Mouse (Mus musculus) brain, embryonic 14.5 days (tissue): Measurements from ENCODE around the gene Mbd4. TPM values are rescaled to one million over a fixed set of nuclear protein-coding genes. Genes with fewer than 3 reads are reported as not detected.
A peak's percentile ranks its signal among the peaks of the same experiment; 100 is the strongest.
"Not testable (repeated sequence)": the region's sequence is repeated elsewhere in the genome, so short reads cannot be mapped to it uniquely, and the experiment has no call there.

Experiments
- DNase-seq: peaks from one replicate; pipeline ENCODE4 v3.0.0-alpha.2; 2011; ENCODE audit warnings: low read depth
- CTCF ChIP-seq: fragments of 200-500 bp; IDR thresholded peaks from 2 replicates; pipeline ENCODE4 v1.5.1; 2012; ENCODE audit warnings: inconsistent platforms, mild to moderate bottlenecking, moderate library complexity, borderline replicate concordance; ENCODE audit not compliant: insufficient read depth, insufficient read length; ENCODE audit errors: extremely low read depth
- POLR2A ChIP-seq: fragments of 200-500 bp; IDR thresholded peaks from 2 replicates; pipeline ENCODE4 v1.6.1; 2012; ENCODE audit warnings: mild to moderate bottlenecking, inconsistent platforms, borderline replicate concordance; ENCODE audit not compliant: poor library complexity, insufficient read depth, insufficient read length, severe bottlenecking; ENCODE audit errors: extremely low read depth
- polyA plus RNA-seq: library from polyadenylated mRNA; depleted of rRNA; stranded (reverse); fragments of >200 nt; gene quantifications from 2 replicates; pipeline ENCODE4 v1.2.3, GENCODE M21; 2012

Mbd4 gene
- polyA plus RNA-seq, 1 experiment: 10.2 TPM

DNA sequence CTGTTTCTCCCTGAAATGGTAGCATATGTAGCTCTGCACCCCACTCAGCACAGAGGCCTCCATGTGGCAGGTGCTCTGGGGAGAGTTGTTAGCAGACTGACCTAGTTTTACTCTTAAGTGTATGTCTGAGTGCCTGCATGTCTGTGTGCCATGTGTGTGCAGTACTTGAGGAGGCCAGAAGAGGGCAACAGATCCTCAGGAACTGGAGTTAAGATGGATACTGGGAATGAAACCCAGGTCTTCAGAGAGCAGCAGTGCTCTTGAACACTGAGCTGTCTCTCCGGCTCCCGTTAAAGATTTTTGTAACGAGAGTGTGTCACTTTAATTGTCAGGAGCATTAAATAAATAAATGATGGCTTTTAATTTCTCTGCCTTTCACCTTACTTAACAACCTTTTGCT, 35.1 kb upstream of the Mbd4 start:
- TF ChIP-seq CTCF (peak; percentile 50; the same call in 1 of the 2 replicates), POLR2A (no peak)
- no peak for DNase-seq

DNA sequence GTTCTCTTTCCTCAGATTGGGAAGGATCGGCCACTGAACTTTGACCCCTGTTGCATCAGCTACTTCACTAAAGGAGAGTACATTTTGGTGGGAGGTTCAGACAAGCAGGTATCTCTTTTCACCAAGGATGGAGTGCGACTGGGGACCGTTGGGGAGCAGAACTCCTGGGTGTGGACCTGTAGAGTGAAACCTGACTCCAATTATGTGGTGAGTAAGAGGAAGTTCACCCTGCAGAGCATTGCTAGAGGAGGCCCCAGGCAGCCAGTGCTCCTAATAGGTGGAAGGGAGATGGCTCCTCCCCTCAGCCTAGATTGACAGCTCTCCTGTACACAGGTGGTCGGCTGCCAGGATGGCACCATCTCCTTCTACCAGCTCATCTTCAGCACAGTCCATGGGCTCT, 33.7 kb upstream of the Mbd4 start:
- no peak for TF ChIP-seq POLR2A
- TF ChIP-seq CTCF: no peak

DNA sequence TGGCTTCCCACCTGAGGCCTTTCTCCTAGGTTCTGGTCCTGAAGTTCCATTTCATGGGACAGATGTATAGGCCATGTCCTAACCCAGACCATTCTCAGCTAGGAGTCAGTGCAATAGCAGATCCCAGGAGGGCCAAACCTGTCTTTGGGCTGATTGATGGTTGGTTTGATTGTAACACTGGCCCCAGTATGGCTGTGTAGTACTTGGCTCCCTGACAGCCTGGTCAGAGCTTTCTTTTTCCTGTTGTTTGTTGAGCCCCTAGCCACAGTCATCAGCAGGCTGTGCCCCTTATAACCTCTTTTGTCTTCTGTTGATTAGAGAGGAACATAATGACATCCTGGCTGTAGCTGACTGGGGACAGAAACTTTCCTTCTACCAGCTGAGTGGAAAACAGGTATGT, 30.8 kb upstream of the Mbd4 start:
- DNase-seq: no peak
- TF ChIP-seq POLR2A (no peak), CTCF (no peak)

More for the DNA sequence above, 33.7 kb upstream of the Mbd4 start:
- no peak for DNase-seq

DNA sequence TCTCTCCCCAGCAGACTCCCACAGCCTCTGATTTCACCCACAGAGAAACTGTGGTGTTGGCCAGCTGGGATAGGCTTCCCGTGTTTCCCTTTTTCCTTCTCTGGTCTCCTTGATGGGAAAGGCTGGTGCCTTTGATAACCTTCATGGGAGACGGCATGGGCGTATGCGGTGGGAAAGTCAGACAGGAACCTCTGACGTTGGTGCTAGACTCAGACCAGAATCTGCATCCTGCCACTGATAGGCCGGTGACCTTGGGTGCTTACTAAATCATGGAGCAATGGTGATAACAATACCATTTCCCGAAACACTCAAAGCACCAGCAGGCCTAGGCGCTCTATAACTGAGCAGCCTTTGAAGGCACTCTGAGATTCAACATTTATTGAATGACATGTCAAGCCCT, 27.6 kb upstream of the Mbd4 start:
- no peak for TF ChIP-seq POLR2A
- no peak for TF ChIP-seq CTCF

DNA sequence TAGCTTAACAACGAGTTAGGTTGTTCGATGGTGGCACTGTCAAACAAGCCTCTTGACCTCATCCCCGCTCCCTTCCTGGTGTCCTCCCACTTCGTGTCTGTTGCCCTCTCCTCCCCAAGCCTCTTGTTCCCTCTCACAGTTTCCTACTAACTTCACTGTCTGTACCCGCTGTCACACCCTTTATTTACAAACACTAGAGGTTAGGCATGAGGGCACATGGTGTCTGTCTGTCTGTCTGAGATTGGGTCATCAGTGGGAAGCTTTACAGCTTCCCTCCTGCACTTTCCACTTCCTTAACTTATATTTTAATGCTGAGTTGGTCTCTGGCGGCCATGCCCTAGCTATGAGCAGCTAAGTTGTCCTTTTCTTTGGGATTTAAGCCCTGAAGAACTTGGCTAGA, 26.6 kb upstream of the Mbd4 start:
- no peak for DNase-seq
- TF ChIP-seq CTCF (no peak), POLR2A (no peak)

More for the DNA sequence above, 27.6 kb upstream of the Mbd4 start:
- no peak for DNase-seq

DNA sequence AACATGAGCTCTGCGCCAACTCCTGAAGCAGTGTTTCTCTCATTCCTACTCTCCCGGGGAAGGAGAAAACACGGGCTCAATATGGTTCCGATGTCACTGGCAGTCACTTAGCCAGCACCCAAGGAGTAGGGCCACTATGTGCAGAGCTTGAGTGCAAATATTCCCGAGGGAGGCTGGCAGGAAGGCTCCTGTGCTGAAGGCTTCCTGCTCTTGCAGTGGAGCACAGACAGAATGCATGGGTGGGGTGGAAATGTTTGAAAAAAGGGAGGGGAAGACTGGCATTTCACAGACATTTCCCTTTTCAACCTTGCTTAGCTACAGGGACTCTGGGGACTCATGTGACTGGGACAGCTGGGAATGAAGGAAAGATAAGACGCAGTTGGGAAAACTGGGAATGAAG, 25.5 kb upstream of the Mbd4 start:
- no peak for DNase-seq

DNA sequence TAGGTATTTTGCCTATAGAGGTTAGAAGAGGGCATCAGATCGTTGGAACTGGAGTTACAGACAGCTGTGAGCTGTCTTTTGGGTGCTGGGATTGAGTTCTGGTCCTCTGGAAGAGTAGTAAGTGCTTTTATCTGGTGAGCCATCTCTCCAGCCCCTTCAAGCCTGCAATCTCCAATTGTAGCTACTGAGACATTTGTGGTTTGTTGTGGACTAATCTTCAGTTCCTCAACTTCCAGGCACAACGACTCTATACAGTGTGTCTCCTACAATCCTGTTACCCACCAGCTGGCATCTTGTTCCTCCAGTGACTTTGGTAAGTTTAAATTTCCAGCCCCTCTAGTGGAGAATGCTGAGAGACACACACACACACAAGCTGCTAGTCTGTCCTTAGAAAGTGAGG, 24.1 kb upstream of the Mbd4 start:
- no peak for TF ChIP-seq CTCF
- DNase-seq: no peak

More for the DNA sequence above, 25.5 kb upstream of the Mbd4 start:
- TF ChIP-seq CTCF: no peak
- no peak for TF ChIP-seq POLR2A

DNA sequence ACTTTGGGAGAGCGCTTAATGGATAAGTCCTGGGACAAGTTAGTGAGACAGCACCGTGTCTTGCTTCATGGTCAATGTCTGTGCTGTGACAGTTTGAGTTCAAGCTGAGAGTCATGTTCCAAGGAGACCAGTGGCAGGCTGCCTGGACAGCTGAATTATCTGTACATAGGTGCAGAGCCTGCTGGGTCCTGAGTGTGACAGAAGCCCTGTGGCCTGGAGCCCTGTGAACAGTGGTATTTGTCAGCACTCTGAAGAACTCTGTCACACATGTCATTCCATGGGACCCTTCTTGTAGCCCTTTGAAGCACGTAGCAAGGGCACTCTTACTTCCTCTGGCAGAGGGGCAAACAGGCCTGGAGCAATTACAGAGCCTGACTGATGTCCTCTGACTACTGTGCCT, 18.1 kb upstream of the Mbd4 start:
- not testable (repeated sequence) for DNase-seq

DNA sequence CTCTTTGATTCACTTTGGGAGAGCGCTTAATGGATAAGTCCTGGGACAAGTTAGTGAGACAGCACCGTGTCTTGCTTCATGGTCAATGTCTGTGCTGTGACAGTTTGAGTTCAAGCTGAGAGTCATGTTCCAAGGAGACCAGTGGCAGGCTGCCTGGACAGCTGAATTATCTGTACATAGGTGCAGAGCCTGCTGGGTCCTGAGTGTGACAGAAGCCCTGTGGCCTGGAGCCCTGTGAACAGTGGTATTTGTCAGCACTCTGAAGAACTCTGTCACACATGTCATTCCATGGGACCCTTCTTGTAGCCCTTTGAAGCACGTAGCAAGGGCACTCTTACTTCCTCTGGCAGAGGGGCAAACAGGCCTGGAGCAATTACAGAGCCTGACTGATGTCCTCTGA, 14.0 kb upstream of the Mbd4 start:
- not testable (repeated sequence) for DNase-seq

DNA sequence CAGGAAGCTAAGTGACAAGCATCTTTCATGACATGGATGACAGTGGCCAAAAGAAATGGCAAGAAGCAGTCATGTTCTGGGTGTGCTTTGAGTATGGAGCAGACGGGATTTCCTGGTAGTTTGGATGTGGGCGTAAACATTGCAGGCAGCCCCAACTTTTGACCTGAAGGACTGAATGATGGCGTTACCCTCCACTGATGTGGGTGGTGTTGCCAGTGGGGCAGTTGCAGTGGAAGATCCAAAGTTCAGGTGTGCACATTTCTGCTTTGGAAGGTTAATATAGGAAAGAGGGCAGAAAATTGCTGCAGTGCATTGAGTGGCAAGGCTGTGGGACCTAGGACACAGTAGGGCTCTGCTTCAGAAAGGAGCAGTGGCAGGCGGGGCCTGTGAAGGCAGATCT, 12.1 kb upstream of the Mbd4 start:
- TF ChIP-seq POLR2A (no peak), CTCF (no peak)
- no peak for DNase-seq

DNA sequence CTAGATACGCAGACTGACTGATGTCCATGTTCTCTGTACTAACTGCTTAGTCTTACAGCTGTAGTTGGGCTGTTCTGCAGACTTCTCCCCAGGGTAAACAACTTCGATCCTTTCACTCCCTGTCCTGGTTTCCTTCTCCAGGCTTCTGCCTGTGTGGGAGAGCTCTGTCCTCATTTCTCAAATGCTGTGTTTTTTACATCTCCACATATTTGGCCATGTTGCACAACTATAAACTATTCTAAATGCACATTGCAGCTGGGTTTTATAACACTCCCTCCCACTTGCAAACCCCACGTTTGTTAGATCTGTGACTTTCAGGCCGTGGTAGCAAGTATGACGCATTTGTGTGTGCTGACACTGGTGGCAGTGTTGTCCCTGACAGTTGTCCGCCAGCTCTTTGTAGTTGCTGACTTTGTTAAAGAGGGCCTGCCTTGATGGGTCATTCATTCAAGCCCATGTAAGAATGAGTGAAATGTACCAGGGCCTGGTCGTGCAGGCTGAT, 10.2 kb upstream of the Mbd4 start:
- DNase-seq: no peak
- TF ChIP-seq POLR2A (no peak), CTCF (no peak)

DNA sequence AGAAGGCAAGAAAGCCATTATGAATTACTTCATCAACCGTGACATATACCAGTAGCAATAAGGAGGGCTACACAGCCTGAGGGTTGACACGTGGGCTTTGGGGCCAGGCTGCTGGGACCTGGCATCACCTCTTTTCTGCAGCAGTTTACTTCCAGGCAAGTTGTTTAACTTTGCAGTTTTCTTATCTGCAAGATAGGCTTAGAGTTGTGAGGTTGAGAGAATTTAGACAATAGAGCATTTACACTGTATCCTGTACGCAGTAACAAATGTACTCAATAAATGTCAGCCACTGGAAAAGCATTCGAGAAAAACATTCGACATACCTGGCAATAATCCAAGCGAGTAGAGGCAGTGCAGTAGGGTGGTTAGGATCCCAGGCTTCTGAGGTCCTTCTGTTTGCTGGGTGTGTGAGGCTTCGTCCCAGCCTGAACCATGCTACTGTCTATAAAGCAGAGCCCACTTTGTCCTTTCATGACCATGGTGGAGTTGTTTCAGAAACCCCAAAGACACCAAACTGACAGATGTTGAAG, 6.9 kb upstream of the Mbd4 start:
- no peak for DNase-seq
- TF ChIP-seq POLR2A (no peak), CTCF (no peak)

DNA sequence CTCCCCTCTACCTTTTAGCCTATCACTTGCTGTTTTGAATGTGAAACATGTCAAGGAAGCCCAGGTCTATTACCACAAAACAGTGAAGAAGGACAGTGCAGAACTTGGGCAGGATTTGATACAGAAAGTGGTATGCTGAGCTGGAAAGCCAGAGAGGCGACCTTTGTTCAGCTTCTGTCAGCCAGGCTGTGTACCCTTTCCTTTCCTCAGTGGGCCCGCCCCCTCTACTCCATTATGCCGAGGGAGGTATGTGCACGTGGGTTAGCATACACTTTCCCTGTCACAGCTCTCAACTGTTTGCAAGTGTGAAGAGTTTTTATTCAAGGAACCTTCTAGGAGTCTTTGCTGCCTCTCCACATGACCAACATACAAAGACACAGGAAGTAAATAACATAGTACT, 6.1 kb upstream of the Mbd4 start:
- DNase-seq: no peak
- no peak for TF ChIP-seq POLR2A
